Mouse (Mus musculus): ENCODE data around the gene Sh2d1b2. TPM values are rescaled to one million over a fixed set of nuclear protein-coding genes. Genes with fewer than 3 reads are reported as not detected.

Gene Sh2d1b2
- polyA plus RNA-seq, 1 experiment from 2014 or later = not detected

DNA sequence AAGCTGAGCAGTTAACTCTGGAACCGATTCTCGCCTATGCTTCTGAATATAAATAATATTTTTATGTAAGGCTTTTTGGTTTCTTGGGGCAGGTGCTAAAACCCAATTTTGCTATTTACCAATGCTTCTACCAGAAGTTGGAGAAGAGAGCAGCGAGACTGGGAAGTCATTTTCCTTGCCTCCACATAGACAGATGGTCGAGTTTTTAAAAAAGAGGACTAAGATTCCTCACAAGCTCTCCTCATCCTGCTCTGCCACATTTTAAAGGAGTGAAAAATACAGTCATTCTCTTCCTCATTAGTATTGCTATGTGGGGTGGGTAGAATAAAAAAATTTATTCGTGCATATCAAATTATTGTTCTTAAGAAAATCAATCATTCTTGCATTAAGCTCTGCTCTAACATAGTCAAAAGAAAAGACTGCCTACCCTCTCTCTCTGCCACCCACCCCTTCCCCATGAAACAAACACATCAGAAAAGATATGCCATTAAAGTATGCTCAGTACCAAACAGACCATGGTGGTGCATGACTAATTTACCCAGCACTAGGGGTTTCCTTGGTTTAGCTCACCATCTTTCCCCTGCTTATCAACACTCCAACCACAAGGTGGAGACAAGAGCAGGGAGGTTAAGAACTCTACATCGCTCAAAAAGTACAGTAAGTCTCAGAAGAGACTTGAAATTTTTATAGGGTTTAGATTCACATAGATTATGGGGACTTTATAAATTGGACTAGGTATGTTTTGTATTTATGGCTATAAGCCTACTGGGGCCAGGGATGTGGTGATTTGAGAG is 14.3 kb upstream of the Sh2d1b2 start:
- WGBS = 83% methylated on average over 6 of the region's 6 CpGs
- no peak for DNase-seq (ENCODE audit: low spot score)
- H3K27me3 ChIP-seq (ENCODE audit: low read depth, poor library complexity, severe bottlenecking) = no peaks in the 10 kb centered on the region
- H3K36me3 ChIP-seq = no peaks in the 10 kb centered on the region
- H3K9me3 ChIP-seq (replicated peaks) = no peaks in the 10 kb centered on the region
- H3K4me3 ChIP-seq = no peak overlapping the region
- H3K4me1 ChIP-seq = peaks cover 9% of the 10 kb centered on the region
- no peak overlapping the region for H3K27ac ChIP-seq (replicated peaks)

DNA sequence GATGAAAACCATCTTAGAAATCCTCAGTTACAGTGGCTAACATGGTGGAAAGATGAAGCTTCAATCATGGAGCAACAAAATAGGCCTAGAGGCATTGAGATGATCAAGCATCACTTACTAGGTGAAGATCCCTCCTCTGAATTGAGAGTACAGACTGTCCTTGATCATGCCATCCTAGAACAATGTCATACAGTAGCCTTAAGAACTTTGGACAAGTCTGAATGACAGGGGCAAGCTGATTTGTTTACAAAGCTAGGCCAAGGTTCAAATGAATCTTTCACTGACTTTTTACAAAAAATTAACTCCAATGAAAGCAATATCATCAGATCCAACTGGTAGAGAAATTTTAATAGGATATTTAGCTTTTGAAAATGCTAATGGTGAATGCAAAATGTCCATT is 12.2 kb upstream of the Sh2d1b2 start:
- no peaks in the 10 kb centered on the region for H3K27me3 ChIP-seq (ENCODE audit: low read depth, poor library complexity, severe bottlenecking)
- H3K36me3 ChIP-seq = no peaks in the 10 kb centered on the region
- H3K27ac ChIP-seq (replicated peaks) = no peak overlapping the region
- no peaks in the 10 kb centered on the region for H3K4me1 ChIP-seq
- DNase-seq (ENCODE audit: low spot score) = no peak
- no peak overlapping the region for H3K4me3 ChIP-seq
- H3K9me3 ChIP-seq (replicated peaks) = no peaks in the 10 kb centered on the region

DNA sequence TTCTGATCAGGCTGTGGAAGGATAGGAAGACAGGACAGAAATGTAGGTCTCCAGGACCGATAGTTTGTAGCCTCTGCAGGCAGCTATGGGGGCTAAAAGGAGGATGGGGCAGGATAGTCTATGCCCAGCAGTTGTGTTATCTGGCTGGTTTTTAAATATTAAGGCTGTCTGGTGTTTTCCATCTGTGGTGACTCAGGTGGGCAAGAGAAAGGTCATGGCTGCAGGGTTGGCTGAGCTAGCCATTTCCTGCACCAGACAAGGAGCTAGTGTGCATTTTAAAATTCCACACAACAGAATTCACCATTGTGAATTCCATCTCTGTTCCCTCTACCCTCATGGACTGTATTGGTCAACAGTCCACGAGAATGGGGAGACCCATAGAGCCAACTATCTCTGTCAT is 9.3 kb upstream of the Sh2d1b2 start:
- Histone ChIP-seq H3K4me3 (no peak overlapping the region), H3K4me1 (no peaks in the 10 kb centered on the region), H3K27ac (replicated peaks) (no peak overlapping the region), H3K27me3 (ENCODE audit: low read depth, poor library complexity, severe bottlenecking) (no peaks in the 10 kb centered on the region), H3K9me3 (replicated peaks) (no peaks in the 10 kb centered on the region), H3K36me3 (no peaks in the 10 kb centered on the region)
- no peak for DNase-seq (ENCODE audit: low spot score)
- 74% methylated on average over 2 of the region's 2 CpGs for WGBS

DNA sequence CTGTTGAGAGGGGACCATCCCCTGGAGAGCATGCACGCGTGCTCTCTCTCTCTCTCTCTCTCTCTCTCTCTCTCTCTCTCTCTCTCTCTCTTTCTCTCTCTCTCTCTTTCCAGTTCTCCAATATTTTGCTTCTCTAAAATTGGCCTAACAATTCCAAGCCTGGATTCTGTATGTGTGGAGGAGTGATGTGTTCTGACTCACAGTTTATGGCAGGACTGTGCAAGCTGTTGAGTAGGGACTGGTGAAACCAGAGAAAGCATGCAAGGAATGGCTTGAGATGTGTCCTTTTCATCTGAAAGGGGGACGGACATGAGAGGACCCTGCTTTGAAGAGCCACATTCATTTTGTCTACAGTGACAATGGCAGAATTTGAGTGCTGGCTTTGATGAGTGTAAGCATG is 12.5 kb downstream of the Sh2d1b2 start:
- Histone ChIP-seq H3K4me1 (no peaks in the 10 kb centered on the region), H3K9me3 (replicated peaks) (no peaks in the 10 kb centered on the region), H3K4me3 (no peak overlapping the region), H3K27me3 (ENCODE audit: low read depth, poor library complexity, severe bottlenecking) (no peaks in the 10 kb centered on the region; the same call in 1 of the 2 replicates), H3K27ac (replicated peaks) (no peak overlapping the region), H3K36me3 (no peaks in the 10 kb centered on the region)
- no peak for DNase-seq (ENCODE audit: low spot score)
- WGBS = 83% methylated on average over 3 of the region's 3 CpGs

DNA sequence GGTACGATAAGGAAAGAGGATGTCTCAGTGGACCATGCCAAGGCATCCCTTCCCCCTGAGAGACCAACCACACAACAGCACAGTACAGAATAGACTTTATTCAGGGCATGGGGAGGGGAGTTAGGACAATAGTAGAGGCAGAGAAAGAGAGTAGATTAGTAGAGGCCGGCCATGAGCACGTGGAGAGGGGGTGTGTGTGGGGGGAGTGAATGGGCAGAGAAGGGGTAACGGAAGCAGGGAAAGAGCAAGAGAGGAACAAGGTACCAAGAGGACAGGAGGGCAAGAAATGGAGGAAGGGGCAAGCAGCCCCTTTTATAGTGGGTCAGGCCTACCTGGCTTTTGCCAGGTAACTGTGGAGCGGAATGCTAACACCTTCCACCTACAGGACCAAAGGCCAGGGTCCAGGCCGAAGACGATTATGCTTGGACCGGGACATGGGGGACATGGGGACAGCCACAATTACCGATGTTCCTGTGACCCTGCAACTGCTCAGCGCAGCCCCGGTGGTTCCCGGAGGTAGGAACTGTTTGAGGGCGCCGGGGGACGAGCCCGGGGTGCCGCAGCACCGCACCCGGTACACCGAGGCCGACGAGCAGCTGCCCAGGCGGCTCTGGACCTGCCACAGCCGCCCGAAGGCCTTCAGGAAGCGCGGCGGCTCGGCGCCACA is 22.5 kb downstream of the Sh2d1b2 start:
- 27% methylated on average over 30 of the region's 30 CpGs for WGBS
- Histone ChIP-seq H3K27me3 (ENCODE audit: low read depth, poor library complexity, severe bottlenecking) (peaks cover 18% of the 10 kb centered on the region; the same call in 1 of the 2 replicates), H3K9me3 (replicated peaks) (0 out of 2 replicates have a peak, but pooled peaks cover 3% of the 10 kb centered on the region), H3K27ac (replicated peaks) (peak overlapping the region; percentile 90), H3K4me1 (peaks cover 7% of the 10 kb centered on the region), H3K4me3 (peak overlapping the region; percentile 78), H3K36me3 (no peaks in the 10 kb centered on the region)
- no peak for DNase-seq (ENCODE audit: low spot score)

DNA sequence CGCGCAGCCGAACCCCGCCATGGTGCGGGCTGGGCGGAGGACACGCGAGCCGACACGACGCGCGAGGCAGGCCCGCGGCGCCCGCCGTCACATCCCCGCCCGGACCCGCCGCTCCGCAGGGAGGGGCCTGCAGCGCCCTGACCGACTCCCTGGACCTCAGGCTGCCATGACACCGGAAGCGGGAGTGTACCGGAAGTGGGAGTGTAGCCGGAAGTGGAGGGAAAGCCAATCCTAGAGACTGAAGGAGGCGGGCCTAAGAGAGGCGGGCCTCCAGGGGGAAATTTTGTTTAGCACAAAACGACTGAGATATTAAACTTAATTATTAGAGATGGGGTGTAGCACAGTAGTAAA is 23.0 kb downstream of the Sh2d1b2 start:
- H3K27ac ChIP-seq (replicated peaks) = peak overlapping the region; percentile 90
- 4% methylated on average over 32 of the region's 32 CpGs for WGBS
- no peaks in the 10 kb centered on the region for H3K36me3 ChIP-seq

DNA sequence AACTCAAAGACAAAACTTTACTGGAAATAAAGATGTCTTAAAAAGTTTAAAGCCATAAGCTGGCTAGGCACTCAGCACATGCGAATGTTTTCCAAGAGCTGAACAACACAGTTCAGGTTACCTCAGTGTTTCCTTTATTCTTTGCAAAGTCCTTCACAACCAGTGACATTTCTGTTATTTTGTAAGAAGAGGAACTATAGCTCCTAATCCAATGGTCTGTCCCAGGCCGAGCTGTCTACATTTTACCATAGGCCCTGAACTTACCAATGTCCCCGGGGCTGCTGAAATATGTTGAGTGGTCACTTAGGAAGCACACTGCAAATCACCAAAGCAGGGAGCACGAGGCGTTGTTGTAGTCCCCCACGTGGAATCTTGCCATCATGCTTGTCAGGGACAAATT is 37.7 kb downstream of the Sh2d1b2 start:
- Histone ChIP-seq H3K9me3 (replicated peaks) (peaks cover 14% of the 10 kb centered on the region; the same call in 1 of the 2 replicates), H3K4me1 (no peaks in the 10 kb centered on the region), H3K4me3 (no peak overlapping the region), H3K27ac (replicated peaks) (no peak overlapping the region), H3K27me3 (ENCODE audit: low read depth, poor library complexity, severe bottlenecking) (no peaks in the 10 kb centered on the region), H3K36me3 (no peaks in the 10 kb centered on the region)
- DNase-seq (ENCODE audit: low spot score) = no peak
- WGBS = 84% methylated on average over 6 of the region's 6 CpGs

More for the DNA sequence above, 23.0 kb downstream of the Sh2d1b2 start:
- Histone ChIP-seq H3K9me3 (replicated peaks) (0 out of 2 replicates have a peak, but pooled peaks cover 3% of the 10 kb centered on the region), H3K4me3 (peak overlapping the region; percentile 78), H3K27me3 (ENCODE audit: low read depth, poor library complexity, severe bottlenecking) (peaks cover 18% of the 10 kb centered on the region; the same call in 1 of the 2 replicates), H3K4me1 (peaks cover 7% of the 10 kb centered on the region)
- DNase-seq (ENCODE audit: low spot score) = peak; percentile 90

DNA sequence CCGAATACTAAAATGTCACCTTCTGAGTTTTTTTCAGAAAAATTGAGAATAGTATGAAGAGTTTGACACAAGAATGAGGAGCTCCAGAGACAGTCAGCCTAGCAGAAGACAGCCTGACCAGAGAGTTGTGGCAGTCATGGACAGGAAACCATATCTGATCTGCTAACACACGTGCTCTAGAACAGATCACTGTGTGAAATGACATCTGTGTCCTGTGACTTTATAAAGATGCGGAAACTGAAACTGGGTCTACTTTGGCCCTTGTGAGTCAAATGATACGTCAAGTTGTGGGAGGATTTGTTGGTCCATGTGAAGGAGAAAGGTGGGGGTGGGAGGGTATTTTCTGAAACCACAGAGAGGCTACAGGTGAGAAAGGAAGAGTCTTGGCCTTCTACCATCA is 38.1 kb downstream of the Sh2d1b2 start:
- DNase-seq (ENCODE audit: low spot score) = no peak
- Histone ChIP-seq H3K36me3 (no peaks in the 10 kb centered on the region), H3K4me1 (no peaks in the 10 kb centered on the region), H3K27me3 (ENCODE audit: low read depth, poor library complexity, severe bottlenecking) (no peaks in the 10 kb centered on the region), H3K4me3 (no peak overlapping the region), H3K27ac (replicated peaks) (no peak overlapping the region), H3K9me3 (replicated peaks) (peaks cover 14% of the 10 kb centered on the region; the same call in 1 of the 2 replicates)
- 88% methylated on average over 4 of the region's 4 CpGs for WGBS

DNA sequence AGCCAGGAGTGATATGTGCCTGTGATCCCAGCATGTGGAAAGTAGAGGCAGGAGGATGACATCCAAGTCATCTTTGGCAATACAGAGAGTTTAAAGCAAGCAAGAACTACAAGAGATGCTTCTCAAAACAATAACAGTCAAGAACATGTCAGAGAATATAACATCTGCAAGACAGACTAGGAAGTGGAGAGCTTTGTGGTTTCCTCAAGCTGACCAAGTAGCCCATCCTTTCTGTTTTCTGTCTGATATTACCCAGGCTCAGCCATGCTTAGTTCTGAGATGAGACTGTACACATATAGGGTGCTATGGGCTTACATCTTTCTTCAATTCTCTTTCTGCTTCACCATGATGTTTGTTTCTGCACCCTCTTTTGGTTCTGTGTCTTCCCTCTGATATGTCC is 40.7 kb downstream of the Sh2d1b2 start:
- H3K27me3 ChIP-seq (ENCODE audit: low read depth, poor library complexity, severe bottlenecking) = no peaks in the 10 kb centered on the region
- H3K36me3 ChIP-seq = no peaks in the 10 kb centered on the region
- no peak overlapping the region for H3K27ac ChIP-seq (replicated peaks)
- no peak overlapping the region for H3K4me3 ChIP-seq
- no peaks in the 10 kb centered on the region for H3K9me3 ChIP-seq (replicated peaks)
- no peak for DNase-seq (ENCODE audit: low spot score)
- no peaks in the 10 kb centered on the region for H3K4me1 ChIP-seq

DNA sequence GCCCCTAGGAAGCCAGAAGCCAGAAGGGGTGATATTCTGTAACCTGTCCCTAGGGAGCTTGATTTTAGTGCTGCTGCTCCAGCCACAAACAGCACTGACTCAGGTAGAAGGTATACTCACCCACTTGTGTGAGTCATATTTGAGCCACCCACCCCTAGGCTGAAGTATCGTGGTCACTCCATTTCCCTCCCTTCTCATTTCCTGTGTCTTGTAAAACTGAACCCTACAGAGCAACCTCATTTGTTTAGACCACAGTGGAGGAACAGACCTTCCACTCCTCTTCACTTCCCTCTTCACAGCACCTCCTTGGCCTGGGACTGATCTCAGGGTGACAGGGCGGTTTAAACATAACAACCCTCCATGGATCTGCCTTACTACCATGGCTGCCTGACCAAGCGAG is 44.5 kb downstream of the Sh2d1b2 start, which contains the start of gene Sh2d1b1:
Gene Sh2d1b1, plus strand, starts transcription at position 305 of the 400 bp plus-strand sequence.
- DNase-seq (ENCODE audit: low spot score) = no peak
- H3K4me3 ChIP-seq = no peak within 1 kb of the TSS
- 94% methylated on average over 2 of the region's 3 CpGs for WGBS
- H3K27me3 ChIP-seq (ENCODE audit: low read depth, poor library complexity, severe bottlenecking) = no peaks in the 10 kb centered on the region
- H3K4me1 ChIP-seq = no peaks in the 10 kb centered on the region
- H3K36me3 ChIP-seq = no peaks in the 10 kb centered on the region
- no peaks in the 10 kb centered on the region for H3K9me3 ChIP-seq (replicated peaks)
- H3K27ac ChIP-seq (replicated peaks) = no peak within 1 kb of the TSS

DNA sequence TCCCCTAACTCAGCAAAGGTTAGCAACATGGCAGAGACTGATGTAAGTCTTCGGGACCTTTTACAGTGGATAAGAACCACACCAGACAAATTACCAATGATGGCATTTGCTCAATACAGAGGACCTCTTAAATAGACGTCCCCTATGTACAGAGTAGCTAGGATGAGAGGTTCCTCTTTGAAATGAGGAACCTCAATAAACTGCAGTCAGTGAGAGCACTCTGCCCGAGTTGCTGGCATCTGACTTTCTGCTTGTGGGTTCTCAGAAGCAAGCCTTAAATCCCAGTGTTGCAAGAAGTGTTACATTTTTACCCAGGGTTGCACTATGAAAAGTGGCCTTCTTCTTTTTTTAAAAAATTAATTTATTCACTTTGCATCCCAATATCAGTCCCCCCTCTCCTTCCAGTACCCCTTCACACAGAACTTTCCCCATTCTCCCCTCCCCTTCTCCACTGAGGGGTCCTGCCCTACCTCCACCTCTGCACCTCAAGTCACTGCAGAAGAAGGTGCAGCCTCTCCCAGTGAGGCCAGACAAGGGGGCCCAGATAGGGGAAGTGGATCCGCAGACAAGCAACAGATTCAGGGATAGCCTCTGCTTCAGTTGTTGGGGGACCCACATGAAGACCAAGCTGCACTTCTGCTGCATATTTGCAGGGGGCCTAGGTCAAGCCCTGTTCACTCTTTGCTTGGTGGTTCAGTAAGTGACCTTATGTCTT is 50.0 kb downstream of the Sh2d1b2 start:
- Histone ChIP-seq H3K36me3 (no peaks in the 10 kb centered on the region), H3K9me3 (replicated peaks) (no peaks in the 10 kb centered on the region), H3K4me1 (no peaks in the 10 kb centered on the region), H3K27me3 (ENCODE audit: low read depth, poor library complexity, severe bottlenecking) (no peaks in the 10 kb centered on the region), H3K4me3 (no peak overlapping the region), H3K27ac (replicated peaks) (no peak overlapping the region)
- 76% methylated on average over 4 of the region's 4 CpGs for WGBS
- DNase-seq (ENCODE audit: low spot score) = no peak

DNA sequence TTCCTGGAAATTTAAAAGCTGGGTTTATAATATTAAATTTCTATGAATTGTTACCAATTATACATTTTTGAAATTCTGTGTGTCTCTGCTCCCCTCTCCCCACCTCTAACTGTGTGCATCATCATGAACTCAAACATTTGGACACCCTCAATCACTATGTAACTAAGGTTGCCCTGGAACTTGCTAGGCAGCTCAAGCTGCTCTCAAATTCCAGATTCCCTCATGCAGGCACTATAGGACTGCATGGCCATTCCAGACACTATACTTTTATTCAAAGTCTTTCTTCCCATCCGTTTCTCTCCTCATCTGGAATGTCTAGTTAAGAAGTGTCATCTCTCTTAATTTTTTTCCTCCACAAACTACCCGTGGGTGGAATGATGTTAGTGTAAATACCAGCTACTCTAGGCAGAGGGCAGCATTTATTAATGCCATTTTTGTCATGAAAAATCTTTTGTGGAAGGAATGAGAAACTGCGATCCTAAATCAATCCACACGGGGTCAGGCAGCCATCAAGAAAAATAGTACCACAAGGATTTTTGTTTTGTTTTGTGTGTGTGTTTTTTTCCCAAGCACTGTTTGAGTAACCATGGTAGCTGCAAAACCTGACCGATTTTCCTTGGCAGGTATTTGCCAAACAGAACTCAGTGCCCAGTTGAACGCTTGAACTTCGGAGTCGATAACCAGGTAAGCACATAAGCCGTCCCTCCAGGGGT is 59.8 kb downstream of the Sh2d1b2 start:
- 0 out of 2 replicates have a peak overlapping the region, but pooled peaks have one; percentile 34 for H3K27ac ChIP-seq (replicated peaks)
- DNase-seq (ENCODE audit: low spot score) = peak; percentile 39
- 47% methylated on average over 9 of the region's 9 CpGs for WGBS
- no peaks in the 10 kb centered on the region for H3K9me3 ChIP-seq (replicated peaks)
- H3K4me1 ChIP-seq = peaks cover 22% of the 10 kb centered on the region
- H3K4me3 ChIP-seq = no peak overlapping the region
- no peaks in the 10 kb centered on the region for H3K36me3 ChIP-seq
- H3K27me3 ChIP-seq (ENCODE audit: low read depth, poor library complexity, severe bottlenecking) = no peaks in the 10 kb centered on the region
